Mouse (Mus musculus) large intestine, adult 2 months (tissue): ENCODE measurements around the gene Ubxn10. TPM values are rescaled to one million over a fixed set of nuclear protein-coding genes. Genes with fewer than 3 reads are reported as not detected.

Experiments
- DNase-seq: peaks from one replicate; pipeline ENCODE4 v3.0.0-alpha.2; 2012; ENCODE audit warnings: low read depth, low spot score
- WGBS: fragments of 180-500 bp; shearing (Covaris S2); methylation state at CpG from one replicate; pipeline ENCODE4 v1.1.7; 2018; 5-methylcytosine and 5-hydroxymethylcytosine counted together
- polyA plus RNA-seq: library from polyadenylated mRNA; depleted of rRNA; stranded (reverse); fragments of >200 nt; gene quantifications from 2 replicates; pipeline ENCODE4 v1.2.3, GENCODE M21; 2012; rRNA removed

Ubxn10 gene
- polyA plus RNA-seq, result 2.5 and 2.6 TPM in 2 replicates

- DNase-seq, result no peak
- 23% methylated on average over 7 of the region's 7 CpGs for WGBS
Observed at GRCm38 (mm10) chr4:138737031-138737430, at the start of gene Ubxn10. Ubxn10 (minus strand) TSS chr4:138737167.

- WGBS, result 39% methylated on average over 4 of the region's 4 CpGs
Observed at GRCm38 (mm10) chr4:138786141-138786540, 49.2 kb upstream of the Ubxn10 start.

GRCm38 (mm10) chr4:138785721-138786120 lies 48.8 kb upstream of the Ubxn10 start:
- no peak for DNase-seq
- WGBS, result 39% methylated on average over 4 of the region's 4 CpGs

More at GRCm38 (mm10) chr4:138786141-138786540, 49.2 kb upstream of the Ubxn10 start:
- no peak for DNase-seq

- 66% methylated on average over 6 of the region's 6 CpGs for WGBS
Observed at GRCm38 (mm10) chr4:138782098-138782497, 45.1 kb upstream of the Ubxn10 start.

GRCm38 (mm10) chr4:138780300-138780699 lies 43.3 kb upstream of the Ubxn10 start:
- 86% methylated on average over 5 of the region's 5 CpGs for WGBS

More at GRCm38 (mm10) chr4:138782098-138782497, 45.1 kb upstream of the Ubxn10 start:
- no peak for DNase-seq

GRCm38 (mm10) chr4:138777417-138778407 lies 40.7 kb upstream of the Ubxn10 start:
- DNase-seq, result no peak
- WGBS, result 33% methylated on average over 20 of the region's 20 CpGs

More at GRCm38 (mm10) chr4:138780300-138780699, 43.3 kb upstream of the Ubxn10 start:
- DNase-seq, result no peak

GRCm38 (mm10) chr4:138775435-138775834 lies 38.5 kb upstream of the Ubxn10 start, which contains the start of gene Pla2g2d:
Pla2g2d (plus strand) TSS chr4:138775735.
- 86% methylated on average over 6 of the region's 6 CpGs for WGBS
- no peak for DNase-seq

GRCm38 (mm10) chr4:138772386-138772785 lies 35.4 kb upstream of the Ubxn10 start:
- 36% methylated on average over 5 of the region's 5 CpGs for WGBS
- no peak for DNase-seq

- DNase-seq, result peak; percentile 87
- WGBS, result 29% methylated on average over 10 of the region's 10 CpGs
Observed at GRCm38 (mm10) chr4:138771970-138772369, 35.0 kb upstream of the Ubxn10 start.

GRCm38 (mm10) chr4:138762266-138762665 lies 25.3 kb upstream of the Ubxn10 start:
- DNase-seq, result no peak
- WGBS, result 67% methylated on average over 9 of the region's 9 CpGs

GRCm38 (mm10) chr4:138757416-138757815 lies 20.4 kb upstream of the Ubxn10 start, which contains the start of gene Pla2g2f:
Pla2g2f (minus strand) TSS chr4:138757626.
- 85% methylated on average over 8 of the region's 8 CpGs for WGBS
- DNase-seq, result no peak

- no peak for DNase-seq
- 50% methylated on average over 11 of the region's 11 CpGs for WGBS
Observed at GRCm38 (mm10) chr4:138755983-138756382, 19.0 kb upstream of the Ubxn10 start.

- 54% methylated on average over 4 of the region's 4 CpGs for WGBS
- DNase-seq, result no peak
Observed at GRCm38 (mm10) chr4:138755439-138755838, 18.5 kb upstream of the Ubxn10 start.

- 59% methylated on average over 9 of the region's 9 CpGs for WGBS
- DNase-seq, result no peak
Observed at GRCm38 (mm10) chr4:138754432-138754831, 17.5 kb upstream of the Ubxn10 start.

GRCm38 (mm10) chr4:138753608-138754007 lies 16.6 kb upstream of the Ubxn10 start:
- 90% methylated on average over 3 of the region's 3 CpGs for WGBS
- DNase-seq, result no peak

GRCm38 (mm10) chr4:138752603-138753002 lies 15.6 kb upstream of the Ubxn10 start:
- WGBS, result 94% methylated on average over 6 of the region's 6 CpGs
- no peak for DNase-seq

GRCm38 (mm10) chr4:138748369-138749072 lies 11.6 kb upstream of the Ubxn10 start:
- 42% methylated on average over 8 of the region's 8 CpGs for WGBS
- DNase-seq, result no peak

- WGBS, result 21% methylated on average over 10 of the region's 10 CpGs
- DNase-seq, result no peak
Observed at GRCm38 (mm10) chr4:138747851-138748250, 10.9 kb upstream of the Ubxn10 start.

- 62% methylated on average over 9 of the region's 9 CpGs for WGBS
- DNase-seq, result no peak
Observed at GRCm38 (mm10) chr4:138746866-138747265, 9.9 kb upstream of the Ubxn10 start.

GRCm38 (mm10) chr4:138745884-138746283 lies 8.9 kb upstream of the Ubxn10 start:
- no peak for DNase-seq
- 71% methylated on average over 4 of the region's 4 CpGs for WGBS
